Mouse (Mus musculus) hindbrain, embryonic 12.5 days (tissue): ENCODE measurements around the gene Rbpj. TPM values are rescaled to one million over a fixed set of nuclear protein-coding genes. Genes with fewer than 3 reads are reported as not detected.

Experiments
- ATAC-seq: fragments of 200-750 bp; cut with Nextera tagmentation; 2 replicates; pipeline ENCODE4 v1.8.0; 2017; ENCODE audit warnings: moderate TSS enrichment; ENCODE audit not compliant: low FRiP score
- H3K27ac ChIP-seq: fragments of 300-500 bp; sonication (generic); 2 replicates; pipeline ENCODE4 v1.5.1; 2016; ENCODE audit warnings: mild to moderate bottlenecking
- H3K27me3 ChIP-seq: fragments of 300-500 bp; sonication (generic); 2 replicates; pipeline ENCODE4 v1.6.1; 2016; ENCODE audit warnings: mild to moderate bottlenecking
- H3K36me3 ChIP-seq: fragments of 300-500 bp; sonication (generic); 2 replicates; pipeline ENCODE4 v1.6.1; 2016; ENCODE audit warnings: mild to moderate bottlenecking
- H3K4me1 ChIP-seq: fragments of 300-500 bp; sonication (generic); 2 replicates; pipeline ENCODE4 v1.6.1; 2016
- H3K4me2 ChIP-seq: fragments of 300-500 bp; sonication (generic); replicated peaks from 2 replicates; pipeline ENCODE4 v1.6.1; 2016; ENCODE audit warnings: mild to moderate bottlenecking
- H3K4me3 ChIP-seq: fragments of 300-500 bp; sonication (generic); 2 replicates; pipeline ENCODE4 v1.5.1; 2016; ENCODE audit warnings: mild to moderate bottlenecking
- H3K9ac ChIP-seq: fragments of 300-500 bp; sonication (generic); 2 replicates; pipeline ENCODE4 v1.6.1; 2016; ENCODE audit warnings: mild to moderate bottlenecking, moderate library complexity
- H3K9me3 ChIP-seq: fragments of 300-500 bp; sonication (generic); replicated peaks from 2 replicates; pipeline ENCODE4 v1.6.1; 2016; ENCODE audit warnings: mild to moderate bottlenecking
- WGBS: fragments of 180-500 bp; shearing (Covaris S2); methylation state at CpG from one replicate; pipeline ENCODE4 v1.1.7; 2016; 5-methylcytosine and 5-hydroxymethylcytosine counted together
- polyA plus RNA-seq: library from polyadenylated mRNA; unstranded; fragments of >200 nt; fragmentation: Nextera tagmentation; extraction: Ambion mirVana; gene quantifications from 2 replicates; pipeline ENCODE4 v1.2.1, GENCODE M21; 2016

Rbpj gene
- polyA plus RNA-seq, 1 experiment from 2014 or later = 58.8 TPM

DNA sequence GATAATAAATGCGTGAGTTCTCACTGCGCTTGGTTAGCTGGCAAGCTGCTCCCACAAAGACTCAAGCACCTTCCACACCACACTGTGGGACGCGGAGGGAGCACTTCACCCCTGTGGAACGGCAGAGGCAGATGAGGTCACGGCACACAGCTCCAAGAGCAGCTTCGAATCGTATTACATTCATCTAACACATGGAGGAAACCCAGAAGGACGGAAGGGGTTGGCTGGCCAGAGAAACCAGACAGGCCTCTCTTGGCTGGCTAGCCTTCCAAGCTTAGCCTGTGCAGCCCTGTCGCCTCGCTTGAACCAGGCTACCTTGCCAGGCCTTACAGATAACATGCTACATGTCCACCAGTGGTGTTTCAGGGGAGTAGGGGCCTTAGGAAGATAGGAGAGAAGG lies 6.5 kb downstream of the Rbpj start:
- H3K27me3 ChIP-seq = peaks cover 4% of the 10 kb centered on the region
- H3K4me1 ChIP-seq = peaks cover 6% of the 10 kb centered on the region
- no peaks in the 10 kb centered on the region for H3K36me3 ChIP-seq
- WGBS = 78% methylated on average over 11 of the region's 11 CpGs
- no peak overlapping the region for H3K9ac ChIP-seq
- H3K4me3 ChIP-seq = no peak overlapping the region
- no peak overlapping the region for H3K4me2 ChIP-seq
- no peak overlapping the region for H3K27ac ChIP-seq
- no peaks in the 10 kb centered on the region for H3K9me3 ChIP-seq
- ATAC-seq = no peak

DNA sequence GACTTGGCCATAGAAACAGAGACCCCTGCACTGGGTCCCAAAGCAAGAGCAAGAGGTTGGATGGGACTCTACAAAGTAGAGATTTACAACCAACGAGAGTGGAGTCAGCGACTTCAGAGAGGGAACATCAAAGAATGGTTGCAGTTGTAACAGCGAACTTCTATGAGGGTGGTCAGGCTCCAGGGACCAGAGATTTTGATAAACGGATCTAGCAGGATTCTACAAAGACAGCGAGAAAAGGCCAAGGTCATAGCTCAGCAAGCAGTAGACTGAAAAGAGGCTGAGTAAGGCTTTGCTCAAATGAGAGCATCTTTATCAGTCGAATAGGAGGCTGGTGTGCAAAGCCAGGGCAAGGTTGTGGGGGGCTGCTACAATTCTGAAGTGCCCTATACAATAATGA lies 13.2 kb downstream of the Rbpj start:
- no peak for ATAC-seq
- WGBS = 87% methylated on average over 6 of the region's 6 CpGs
- Histone ChIP-seq H3K4me1 (no peaks in the 10 kb centered on the region), H3K27ac (no peak overlapping the region), H3K4me2 (no peak overlapping the region), H3K9ac (no peak overlapping the region), H3K27me3 (no peaks in the 10 kb centered on the region), H3K9me3 (no peaks in the 10 kb centered on the region), H3K36me3 (no peaks in the 10 kb centered on the region), H3K4me3 (no peak overlapping the region)

DNA sequence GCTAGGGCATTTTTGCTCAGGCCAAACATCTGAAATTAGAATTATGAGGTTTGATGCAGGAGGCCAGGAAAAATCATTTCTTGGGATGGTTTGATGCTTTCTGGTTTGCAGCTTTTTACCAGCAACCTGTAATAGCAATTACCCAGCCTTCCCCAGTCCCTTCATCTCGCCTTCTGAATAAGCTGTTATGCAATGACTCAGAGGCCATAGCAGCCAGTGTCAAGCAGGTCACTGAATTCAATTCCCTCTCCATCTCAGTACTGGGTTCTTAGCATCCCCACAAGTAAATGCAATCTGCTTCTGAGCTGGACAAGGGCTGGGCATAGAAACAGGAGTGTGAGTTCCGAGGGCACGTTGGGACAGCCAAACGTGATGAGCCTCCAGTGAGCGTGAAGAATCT lies 13.9 kb downstream of the Rbpj start:
- H3K36me3 ChIP-seq = no peaks in the 10 kb centered on the region

DNA sequence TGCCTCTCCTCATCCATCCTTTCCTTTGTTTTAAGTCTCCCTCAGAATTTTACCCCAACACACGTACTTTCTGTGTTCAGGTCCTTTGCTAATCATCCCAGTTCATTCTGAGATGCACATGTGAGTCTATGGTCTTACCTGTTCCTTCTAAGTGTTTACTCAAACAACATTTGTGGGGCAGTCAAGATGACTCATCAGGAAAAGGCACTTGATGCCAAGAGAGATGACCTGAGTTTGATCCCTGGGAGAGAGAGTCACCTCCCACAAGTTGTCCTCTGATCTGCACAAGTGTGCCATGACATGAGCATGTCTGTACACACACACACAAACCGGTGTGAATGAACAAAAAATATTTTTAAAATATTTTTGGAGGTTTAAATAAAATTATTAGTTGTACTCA lies 15.1 kb downstream of the Rbpj start:
- ATAC-seq = no peak
- WGBS = 88% methylated on average over 2 of the region's 2 CpGs

More for the DNA sequence above, 13.9 kb downstream of the Rbpj start:
- WGBS = 75% methylated on average over 5 of the region's 5 CpGs
- Histone ChIP-seq H3K4me3 (no peak overlapping the region), H3K4me2 (no peak overlapping the region), H3K27me3 (no peaks in the 10 kb centered on the region), H3K9ac (no peak overlapping the region), H3K27ac (no peak overlapping the region), H3K9me3 (no peaks in the 10 kb centered on the region), H3K4me1 (no peaks in the 10 kb centered on the region)
- no peak for ATAC-seq

DNA sequence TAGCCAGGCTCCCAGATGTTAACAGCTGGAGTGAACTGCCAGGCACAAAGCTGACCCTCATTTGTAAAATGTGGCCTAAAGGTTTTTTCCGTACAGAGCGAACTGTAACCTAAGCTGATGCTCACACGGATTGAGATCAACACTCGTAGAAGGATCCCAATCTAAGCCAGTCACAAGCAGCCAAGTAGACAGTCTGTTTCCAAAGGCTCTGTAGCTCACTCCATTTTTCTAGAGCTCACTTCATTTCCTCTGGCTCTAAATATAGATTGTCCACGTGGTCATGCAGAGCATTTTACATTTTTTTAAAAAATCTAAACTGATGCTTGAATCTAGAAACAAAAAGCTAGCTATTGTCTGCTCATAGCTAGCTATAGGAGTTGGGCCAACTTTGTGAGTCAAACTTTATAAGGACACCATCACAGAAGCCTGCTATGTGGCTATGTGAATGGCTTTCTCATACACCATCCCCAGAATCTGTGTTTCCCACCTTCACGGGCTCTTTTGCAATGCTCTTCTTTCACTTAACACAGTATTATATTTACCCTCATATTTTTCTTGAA lies 19.2 kb downstream of the Rbpj start:
- Histone ChIP-seq H3K4me2 (no peak overlapping the region), H3K4me1 (no peaks in the 10 kb centered on the region), H3K36me3 (no peaks in the 10 kb centered on the region), H3K9me3 (no peaks in the 10 kb centered on the region), H3K27ac (no peak overlapping the region), H3K4me3 (no peak overlapping the region), H3K9ac (no peak overlapping the region), H3K27me3 (no peaks in the 10 kb centered on the region)
- ATAC-seq = no peak
- WGBS = 87% methylated on average over 6 of the region's 6 CpGs

More for the DNA sequence above, 15.1 kb downstream of the Rbpj start:
- Histone ChIP-seq H3K27me3 (no peaks in the 10 kb centered on the region), H3K4me1 (no peaks in the 10 kb centered on the region), H3K9ac (no peak overlapping the region), H3K4me2 (no peak overlapping the region), H3K9me3 (no peaks in the 10 kb centered on the region), H3K4me3 (no peak overlapping the region), H3K36me3 (no peaks in the 10 kb centered on the region), H3K27ac (no peak overlapping the region)

DNA sequence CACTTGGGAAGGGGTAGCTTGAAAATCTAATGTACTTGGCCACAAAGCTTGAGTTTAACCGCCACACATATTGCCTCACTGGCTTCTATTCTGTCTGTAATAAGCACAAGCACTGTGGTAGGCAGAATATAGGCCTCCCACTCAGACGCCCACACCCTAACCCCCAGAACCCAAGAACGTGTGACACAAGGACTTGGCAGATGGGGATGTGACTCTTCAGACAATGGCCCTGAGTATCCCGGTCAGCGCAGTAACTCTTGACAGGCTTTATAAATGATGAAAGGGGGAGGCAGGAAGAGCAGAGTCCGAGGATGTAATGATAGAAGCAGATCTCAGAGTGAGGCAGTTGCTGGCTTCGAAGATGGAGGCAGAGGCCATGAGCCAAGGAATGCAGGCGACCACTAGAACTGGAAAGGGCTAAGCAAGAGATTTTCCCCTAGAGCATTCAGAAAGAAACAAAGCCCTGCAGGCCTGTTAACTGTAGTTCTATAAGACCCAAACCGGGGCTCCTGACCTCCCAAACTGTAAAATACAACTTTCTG lies 20.1 kb downstream of the Rbpj start:
- Histone ChIP-seq H3K27ac (no peak overlapping the region), H3K9me3 (no peaks in the 10 kb centered on the region), H3K4me2 (no peak overlapping the region), H3K36me3 (no peaks in the 10 kb centered on the region), H3K9ac (no peak overlapping the region), H3K27me3 (no peaks in the 10 kb centered on the region), H3K4me3 (no peak overlapping the region), H3K4me1 (no peaks in the 10 kb centered on the region)
- 67% methylated on average over 9 of the region's 9 CpGs for WGBS
- ATAC-seq = no peak

DNA sequence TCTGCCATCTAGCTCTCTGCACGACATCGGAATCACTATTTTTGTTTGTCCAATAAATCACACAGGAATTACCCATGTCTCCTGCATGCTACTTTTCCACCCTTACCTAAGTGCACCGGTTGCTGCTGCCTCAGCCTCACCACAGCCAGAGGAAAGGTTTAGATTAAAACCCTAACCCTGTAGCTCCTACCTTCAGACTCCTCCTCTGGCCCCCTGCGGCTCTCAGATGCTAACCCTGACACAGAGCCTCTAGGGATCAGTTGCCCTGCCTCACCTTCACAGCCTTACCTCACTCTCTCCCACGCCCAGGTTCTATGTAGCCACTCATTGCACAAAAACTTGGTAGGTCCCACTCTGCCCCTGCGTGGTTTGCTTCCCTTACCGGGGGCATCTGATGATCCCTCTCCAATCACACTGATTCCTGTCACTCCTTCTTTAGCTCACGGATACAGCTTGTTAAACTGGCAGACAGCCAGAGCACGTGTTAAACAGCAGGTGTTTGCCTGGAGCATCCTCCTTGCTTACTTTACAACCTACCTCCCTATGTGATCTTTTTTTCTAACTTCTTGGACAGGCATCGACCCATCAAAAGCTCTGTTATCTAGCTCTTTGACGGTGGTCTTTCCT lies 21.1 kb downstream of the Rbpj start:
- no peaks in the 10 kb centered on the region for H3K4me1 ChIP-seq
- H3K27me3 ChIP-seq = no peaks in the 10 kb centered on the region
- H3K36me3 ChIP-seq = no peaks in the 10 kb centered on the region
- ATAC-seq = no peak
- H3K9ac ChIP-seq = no peak overlapping the region
- H3K27ac ChIP-seq = no peak overlapping the region
- H3K4me2 ChIP-seq = no peak overlapping the region
- 58% methylated on average over 11 of the region's 11 CpGs for WGBS
- H3K9me3 ChIP-seq = no peaks in the 10 kb centered on the region
- H3K4me3 ChIP-seq = no peak overlapping the region

DNA sequence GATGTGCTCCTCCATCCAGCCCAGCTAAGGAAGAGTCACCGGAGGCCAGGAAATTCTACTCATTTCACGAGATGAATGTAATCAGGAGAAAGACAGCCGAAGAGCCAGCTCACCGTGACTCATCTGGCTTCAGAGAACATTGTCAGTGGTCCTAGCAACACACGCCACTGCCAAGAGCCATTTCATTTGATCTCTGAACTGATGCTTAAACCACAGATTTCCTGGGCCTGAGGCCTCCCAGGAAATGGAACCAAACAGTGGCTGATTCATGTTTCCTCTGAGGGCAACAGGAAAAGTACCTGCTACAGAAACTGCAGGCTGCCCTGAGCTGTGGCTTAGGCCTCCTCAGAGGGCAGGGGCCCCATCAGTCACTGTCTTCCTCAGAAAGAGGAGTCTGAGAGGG lies 24.7 kb downstream of the Rbpj start:
- Histone ChIP-seq H3K4me2 (no peak overlapping the region), H3K27me3 (no peaks in the 10 kb centered on the region), H3K36me3 (no peaks in the 10 kb centered on the region), H3K4me3 (no peak overlapping the region), H3K9me3 (no peaks in the 10 kb centered on the region), H3K9ac (no peak overlapping the region), H3K4me1 (no peaks in the 10 kb centered on the region), H3K27ac (no peak overlapping the region)
- 60% methylated on average over 5 of the region's 5 CpGs for WGBS
- ATAC-seq = no peak

DNA sequence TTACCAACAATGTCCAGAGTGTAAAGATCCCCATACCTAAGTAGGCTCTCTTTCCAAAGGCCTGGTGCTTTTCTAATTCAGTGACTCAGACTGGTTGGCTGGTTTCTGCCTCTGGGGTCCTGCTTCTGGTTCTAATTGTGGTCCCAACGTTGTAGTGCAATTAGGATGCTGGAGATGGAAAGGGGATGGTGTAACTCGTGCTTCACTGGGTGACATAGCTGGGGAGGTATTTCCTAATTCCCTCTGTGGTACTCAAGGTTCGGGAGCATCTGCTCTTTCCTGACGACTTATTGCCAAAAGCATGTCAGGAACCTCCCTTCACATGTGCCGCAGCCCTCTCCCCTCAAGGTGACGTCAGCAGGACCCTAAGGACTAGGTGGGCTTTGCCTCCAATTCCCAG lies 27.8 kb downstream of the Rbpj start:
- 73% methylated on average over 6 of the region's 6 CpGs for WGBS
- no peaks in the 10 kb centered on the region for H3K27me3 ChIP-seq
- no peak overlapping the region for H3K4me3 ChIP-seq
- no peak overlapping the region for H3K27ac ChIP-seq
- no peak overlapping the region for H3K4me2 ChIP-seq
- no peaks in the 10 kb centered on the region for H3K9me3 ChIP-seq
- no peaks in the 10 kb centered on the region for H3K4me1 ChIP-seq
- no peak for ATAC-seq
- H3K36me3 ChIP-seq = no peaks in the 10 kb centered on the region
- no peak overlapping the region for H3K9ac ChIP-seq

DNA sequence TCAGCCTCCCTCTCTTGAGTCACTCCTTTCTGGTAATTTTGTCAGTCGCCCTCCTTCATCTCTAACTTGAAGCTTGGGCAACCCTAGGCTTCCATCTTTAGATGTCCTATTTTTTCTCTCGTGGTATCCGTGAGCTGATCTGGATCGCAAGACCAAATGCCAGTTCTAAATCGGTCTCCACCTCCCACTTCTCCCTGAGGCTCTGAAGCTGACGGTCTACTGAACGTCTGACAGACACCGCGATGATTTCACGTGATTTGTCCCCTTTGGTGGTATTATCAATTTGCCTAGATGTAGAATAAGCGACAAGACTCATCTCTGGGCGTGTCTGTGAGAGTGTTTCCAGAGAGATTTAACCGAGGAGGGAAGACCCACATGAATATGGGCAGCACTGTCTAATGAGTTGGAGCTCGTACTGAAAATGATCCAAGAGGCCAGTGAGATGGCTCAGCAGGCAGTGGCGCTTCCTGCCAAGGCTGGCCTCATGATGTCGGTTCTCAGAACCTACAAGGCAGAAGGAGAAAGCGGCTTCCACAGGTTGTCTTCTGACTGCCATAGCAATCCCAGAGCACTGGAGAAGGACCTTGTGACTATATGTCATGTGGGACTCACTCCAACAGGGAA lies 28.7 kb downstream of the Rbpj start:
- H3K9me3 ChIP-seq = no peaks in the 10 kb centered on the region
- H3K4me1 ChIP-seq = no peaks in the 10 kb centered on the region
- H3K4me2 ChIP-seq = no peak overlapping the region
- no peak overlapping the region for H3K9ac ChIP-seq
- H3K36me3 ChIP-seq = no peaks in the 10 kb centered on the region
- no peak for ATAC-seq
- 92% methylated on average over 17 of the region's 17 CpGs for WGBS
- H3K27ac ChIP-seq = no peak overlapping the region
- no peaks in the 10 kb centered on the region for H3K27me3 ChIP-seq
- H3K4me3 ChIP-seq = no peak overlapping the region

DNA sequence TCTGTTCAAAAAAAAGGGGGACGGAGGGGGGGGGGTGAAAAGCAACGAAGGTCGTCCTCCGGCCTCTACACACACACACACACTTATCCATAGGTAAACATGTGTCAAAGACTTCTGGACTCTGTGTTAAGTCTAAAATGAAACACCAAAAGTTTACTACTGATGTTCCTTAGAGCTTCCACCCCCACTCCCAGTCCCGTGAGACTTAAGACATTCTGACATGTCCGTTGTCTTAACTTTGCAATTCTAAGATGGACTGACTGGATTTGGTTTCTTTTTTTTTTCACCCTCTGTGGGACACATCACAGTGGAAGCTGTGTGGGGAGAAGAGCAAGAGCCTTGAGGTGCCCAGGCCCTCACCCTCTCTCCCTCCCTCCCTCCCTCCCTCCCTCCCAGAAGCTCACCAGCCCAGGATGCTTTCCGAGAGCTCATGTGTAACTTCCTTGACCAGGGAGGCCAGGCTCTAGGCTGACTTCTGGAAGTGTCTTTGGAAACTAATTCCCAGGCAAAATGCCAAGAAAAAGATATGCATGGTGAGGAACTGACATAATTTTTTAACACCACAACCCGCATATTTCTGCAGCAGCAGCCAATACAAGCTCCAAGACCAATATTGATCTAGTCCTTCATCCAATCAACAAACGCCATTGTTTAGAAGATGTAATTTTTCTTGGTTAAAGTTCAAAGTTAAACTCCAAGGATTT lies 31.0 kb downstream of the Rbpj start:
- Histone ChIP-seq H3K36me3 (no peaks in the 10 kb centered on the region), H3K27ac (no peak overlapping the region), H3K4me2 (no peak overlapping the region), H3K27me3 (no peaks in the 10 kb centered on the region), H3K4me3 (no peak overlapping the region), H3K9ac (no peak overlapping the region), H3K4me1 (no peaks in the 10 kb centered on the region), H3K9me3 (no peaks in the 10 kb centered on the region)
- 82% methylated on average over 9 of the region's 9 CpGs for WGBS
- no peak for ATAC-seq

DNA sequence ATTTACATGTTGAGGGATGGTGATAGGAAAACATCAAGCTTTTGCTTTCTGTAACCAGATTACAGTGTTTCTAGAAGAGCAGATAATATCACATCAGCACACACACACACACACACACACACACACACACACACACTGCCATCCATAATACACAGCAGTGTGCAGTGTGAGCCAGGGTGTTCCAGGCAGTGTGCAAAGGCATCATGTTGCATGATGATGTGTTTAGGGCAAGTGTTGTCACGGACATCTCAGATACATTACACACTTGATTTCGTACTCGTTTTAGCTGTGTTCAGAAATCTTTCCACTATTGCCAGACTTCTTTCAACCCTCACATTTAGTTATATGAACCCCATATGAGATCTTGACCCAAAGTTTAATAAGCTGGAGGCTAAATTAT lies 33.6 kb downstream of the Rbpj start:
- H3K4me1 ChIP-seq = no peaks in the 10 kb centered on the region
- H3K9me3 ChIP-seq = no peaks in the 10 kb centered on the region
- no peaks in the 10 kb centered on the region for H3K36me3 ChIP-seq
- no peak overlapping the region for H3K4me2 ChIP-seq
- no peak overlapping the region for H3K9ac ChIP-seq
- no peaks in the 10 kb centered on the region for H3K27me3 ChIP-seq
- no peak for ATAC-seq
- H3K4me3 ChIP-seq = no peak overlapping the region
- H3K27ac ChIP-seq = no peak overlapping the region
- 96% methylated on average over 3 of the region's 3 CpGs for WGBS
